Mouse (Mus musculus): ENCODE measurements around the gene Ccl17.

DNA sequence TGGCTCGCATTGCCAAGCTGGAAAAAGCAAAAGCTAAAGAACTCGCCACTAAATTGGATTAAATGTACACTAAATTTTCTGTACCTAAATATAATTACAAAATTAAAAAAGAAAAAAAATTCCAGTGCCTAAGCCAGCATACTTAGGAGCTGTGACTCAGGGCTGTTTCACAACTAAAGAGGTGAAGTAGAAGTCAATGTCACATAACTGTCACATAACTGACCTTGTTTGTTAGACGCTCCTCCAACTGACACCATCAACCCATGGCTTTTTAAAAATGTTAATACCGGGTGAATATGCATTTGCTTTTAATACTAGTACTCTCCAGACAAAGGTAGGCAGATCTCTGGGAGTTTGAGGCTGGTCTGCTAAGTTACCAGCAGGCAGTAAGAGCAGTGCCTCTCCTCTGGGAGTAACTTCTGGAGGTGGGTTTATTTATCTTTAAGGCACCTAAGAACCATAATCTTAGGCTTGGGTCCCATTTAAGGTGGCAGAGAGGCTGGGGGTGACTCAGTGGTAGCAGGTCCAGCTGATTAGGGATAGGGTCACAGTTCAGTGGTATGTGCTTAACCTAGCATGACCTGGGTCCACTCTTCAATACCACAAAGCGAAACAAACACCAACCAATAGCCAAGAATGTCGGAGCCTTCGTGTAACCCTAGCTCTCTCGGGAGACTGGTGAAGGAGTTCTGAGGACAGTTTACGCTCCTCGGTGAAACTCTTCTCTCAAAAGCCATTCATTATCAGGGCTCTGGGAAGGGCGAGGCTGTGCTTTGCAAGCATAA is 26.4 kb downstream of the Ccl17 start:
- TF ChIP-seq CTCF (IDR thresholded peaks at IDR 0.05; ENCODE audit: borderline replicate concordance, extremely low read depth, insufficient read depth, insufficient read length) (no peak), POLR2A (IDR thresholded peaks at IDR 0.05; ENCODE audit: borderline replicate concordance, extremely low read depth, insufficient read depth, insufficient read length, poor library complexity, severe bottlenecking) (no peak)
